Mouse (Mus musculus): ENCODE results near the gene Pex14.

- no peak for TF ChIP-seq USF1 (IDR thresholded peaks at IDR 0.05; ENCODE audit: low read depth)
- TF ChIP-seq MAX (IDR thresholded peaks at IDR 0.05; ENCODE audit: low read depth) = no peak
- no peak for TF ChIP-seq POLR2A (IDR thresholded peaks at IDR 0.05; ENCODE audit: insufficient read length, low read depth)
- TF ChIP-seq TCF12 (IDR thresholded peaks at IDR 0.05; ENCODE audit: insufficient read depth, poor library complexity, severe bottlenecking) = no peak
- no peak for TF ChIP-seq MYOG (IDR thresholded peaks at IDR 0.05; ENCODE audit: control insufficient read depth in 1 of 3, insufficient read depth in 1 of 3, insufficient read length in 2 of 3, low read depth in 2 of 3)
- TF ChIP-seq E2F4 (IDR thresholded peaks at IDR 0.05; ENCODE audit: insufficient read depth) = no peak
- TF ChIP-seq CEBPB (IDR thresholded peaks at IDR 0.05; ENCODE audit: insufficient read depth, poor library complexity, severe bottlenecking) = no peak
- TF ChIP-seq SRF (IDR thresholded peaks at IDR 0.05; ENCODE audit: control insufficient read depth, insufficient read length, low read depth) = no peak
- no peak for TF ChIP-seq POLR2AphosphoS2 (IDR thresholded peaks at IDR 0.05; ENCODE audit: insufficient read length, low read depth)
- no peak for TF ChIP-seq REST (IDR thresholded peaks at IDR 0.05; ENCODE audit: insufficient read depth, insufficient read length)
- TF ChIP-seq MYOD1 (IDR thresholded peaks at IDR 0.05; ENCODE audit: control insufficient read depth in 1 of 3, insufficient read length in 2 of 3, low read depth in 2 of 3) = no peak
Observed at GRCm38 (mm10) chr4:148946071-148946470, 153.6 kb downstream of the Pex14 start.
